Mouse (Mus musculus): ENCODE results near the gene Tango6. TPM values are rescaled to one million over a fixed set of nuclear protein-coding genes. Genes with fewer than 3 reads are reported as not detected.
A peak's percentile ranks its signal among the peaks of the same experiment; 100 is the strongest.

The Tango6 gene
- total RNA-seq, 2 experiments from 2014 or later, result 9.1 to 9.3 TPM

DNA sequence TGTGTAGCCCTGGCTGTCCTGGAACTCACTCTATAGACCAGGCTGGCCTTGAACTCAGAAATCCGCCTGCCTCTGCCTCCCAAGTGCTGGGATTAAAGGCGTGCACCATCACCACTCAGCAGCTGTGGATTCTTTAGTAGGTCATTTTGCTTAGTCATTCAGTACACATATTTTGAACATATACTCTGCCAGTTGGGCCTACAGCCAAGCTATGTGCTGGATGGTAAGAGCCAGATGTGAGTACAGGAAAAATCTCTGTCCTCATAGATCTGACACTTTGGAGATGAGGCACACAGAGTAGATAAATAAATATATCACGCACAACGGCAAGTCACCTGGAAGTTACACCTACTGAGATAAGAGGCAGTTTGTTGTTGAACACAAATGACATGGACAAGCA is 129.7 kb downstream of the Tango6 start:
- DNase-seq (ENCODE audit: low spot score in 2 of 2), result no peak

DNA sequence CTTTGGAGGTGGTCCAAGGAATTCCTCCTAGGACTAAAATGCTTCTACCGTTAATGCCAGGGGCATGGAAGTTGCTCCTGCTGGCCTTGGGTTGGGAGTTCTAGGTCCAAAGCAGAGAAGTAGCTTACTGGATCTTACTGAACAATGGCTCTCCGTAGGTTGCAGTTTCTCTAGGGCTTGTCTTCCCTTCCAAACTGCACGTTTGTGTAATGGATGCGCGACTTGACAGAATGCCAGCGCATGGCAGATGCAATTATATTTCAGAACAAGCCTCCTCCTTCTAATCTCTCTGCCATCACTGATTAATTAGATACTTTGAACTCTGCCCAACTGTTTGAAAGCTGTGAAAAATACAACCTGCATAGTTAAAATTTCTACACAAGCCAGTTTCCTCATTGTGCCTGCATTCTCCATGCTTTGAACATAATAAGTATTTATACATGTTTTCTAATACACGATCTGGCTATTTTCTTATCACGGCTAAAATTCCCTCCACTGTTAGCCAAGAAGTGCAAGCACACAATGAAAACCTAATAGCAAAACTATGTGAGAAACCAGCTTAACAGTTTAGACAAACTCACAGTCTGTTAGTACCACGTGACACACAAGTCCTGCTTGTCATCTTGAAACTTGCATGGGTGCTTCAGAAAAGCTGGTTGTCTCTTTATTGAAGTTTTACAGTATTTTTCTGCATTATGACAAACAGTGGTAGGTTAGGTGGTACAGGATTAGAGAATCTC is 133.7 kb downstream of the Tango6 start:
- DNase-seq (ENCODE audit: low spot score in 2 of 2), result no peak

DNA sequence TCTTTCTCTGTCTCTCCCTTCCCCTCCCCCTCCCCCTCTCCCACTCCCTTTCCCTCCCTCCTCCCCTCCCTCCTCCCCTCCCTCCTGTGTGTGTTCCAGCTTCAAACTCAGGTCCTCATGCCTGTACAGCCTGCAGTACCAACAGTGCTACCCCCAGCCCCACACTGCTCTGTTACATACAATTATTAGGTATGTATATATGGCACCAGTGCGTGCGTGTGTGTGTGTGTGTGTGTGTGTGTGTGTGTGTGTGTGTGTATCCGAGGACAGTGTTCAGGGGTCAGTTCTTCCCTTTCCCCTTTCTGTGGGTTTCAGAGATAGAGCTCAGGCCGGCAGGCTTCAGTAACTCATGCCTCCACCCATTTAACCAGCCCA is 134.3 kb downstream of the Tango6 start:
- DNase-seq (ENCODE audit: low spot score in 2 of 2), result no peak

DNA sequence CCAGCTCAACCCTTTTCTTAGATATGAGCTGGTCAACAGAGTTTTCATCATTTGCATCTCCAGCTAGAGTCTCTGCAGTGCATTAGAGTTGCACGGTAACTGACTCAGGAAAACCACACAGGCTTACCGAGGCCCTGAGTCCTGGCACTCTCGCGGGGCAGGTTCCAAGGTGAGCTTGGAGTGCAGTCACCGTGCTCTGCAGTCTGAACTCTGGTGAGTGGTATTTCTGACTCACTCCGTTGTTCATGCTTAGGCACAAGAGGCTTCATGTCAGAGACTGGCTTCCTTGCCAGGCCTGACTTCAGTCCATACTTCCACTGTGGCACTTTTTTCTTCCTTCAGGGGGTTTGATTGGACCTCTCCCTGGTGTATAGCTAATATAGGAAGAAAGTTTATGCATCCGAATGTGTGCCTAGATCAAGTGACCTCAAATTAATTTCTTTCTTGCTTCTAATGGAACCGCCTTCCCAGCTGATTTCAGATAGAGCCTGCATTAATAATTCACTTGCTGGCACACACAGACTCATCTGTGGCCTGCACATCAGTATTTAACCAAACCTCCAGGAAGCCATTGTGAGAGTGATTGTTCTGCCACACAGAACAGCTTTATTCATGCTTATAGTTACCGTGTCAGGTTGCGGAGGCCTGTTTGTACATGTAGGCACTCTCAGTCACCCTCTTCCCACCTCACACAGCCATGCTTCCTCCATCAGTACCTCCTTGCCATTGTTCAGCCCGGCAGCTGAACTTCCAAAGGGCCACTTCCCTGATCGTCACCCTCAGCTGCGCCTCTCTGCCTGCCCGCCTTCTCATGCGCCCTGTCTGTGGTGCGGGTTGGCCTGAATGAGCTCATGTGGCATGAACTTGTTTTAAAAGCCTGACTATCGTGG is 136.0 kb downstream of the Tango6 start:
- no peak for DNase-seq (ENCODE audit: low spot score in 2 of 2)

DNA sequence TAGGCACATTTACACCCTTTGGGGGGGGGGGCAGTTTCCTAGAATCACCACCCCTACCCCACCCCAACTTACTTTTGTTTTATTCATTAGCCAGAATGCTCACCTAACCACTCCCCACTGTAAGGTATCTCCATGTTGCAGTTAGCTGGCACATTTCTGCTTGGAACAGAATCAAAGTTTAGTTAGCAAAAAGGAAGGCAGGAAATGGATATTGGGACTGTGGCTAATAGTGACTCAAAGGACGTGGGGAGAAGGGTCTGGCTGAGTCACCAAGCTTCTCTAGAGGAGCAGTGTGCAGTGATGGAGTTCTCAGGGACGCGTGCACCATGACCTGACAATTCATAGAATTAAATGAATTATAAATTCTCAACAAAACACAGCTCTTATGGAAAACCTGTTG is 136.7 kb downstream of the Tango6 start:
- DNase-seq (ENCODE audit: low spot score in 2 of 2), result no peak

DNA sequence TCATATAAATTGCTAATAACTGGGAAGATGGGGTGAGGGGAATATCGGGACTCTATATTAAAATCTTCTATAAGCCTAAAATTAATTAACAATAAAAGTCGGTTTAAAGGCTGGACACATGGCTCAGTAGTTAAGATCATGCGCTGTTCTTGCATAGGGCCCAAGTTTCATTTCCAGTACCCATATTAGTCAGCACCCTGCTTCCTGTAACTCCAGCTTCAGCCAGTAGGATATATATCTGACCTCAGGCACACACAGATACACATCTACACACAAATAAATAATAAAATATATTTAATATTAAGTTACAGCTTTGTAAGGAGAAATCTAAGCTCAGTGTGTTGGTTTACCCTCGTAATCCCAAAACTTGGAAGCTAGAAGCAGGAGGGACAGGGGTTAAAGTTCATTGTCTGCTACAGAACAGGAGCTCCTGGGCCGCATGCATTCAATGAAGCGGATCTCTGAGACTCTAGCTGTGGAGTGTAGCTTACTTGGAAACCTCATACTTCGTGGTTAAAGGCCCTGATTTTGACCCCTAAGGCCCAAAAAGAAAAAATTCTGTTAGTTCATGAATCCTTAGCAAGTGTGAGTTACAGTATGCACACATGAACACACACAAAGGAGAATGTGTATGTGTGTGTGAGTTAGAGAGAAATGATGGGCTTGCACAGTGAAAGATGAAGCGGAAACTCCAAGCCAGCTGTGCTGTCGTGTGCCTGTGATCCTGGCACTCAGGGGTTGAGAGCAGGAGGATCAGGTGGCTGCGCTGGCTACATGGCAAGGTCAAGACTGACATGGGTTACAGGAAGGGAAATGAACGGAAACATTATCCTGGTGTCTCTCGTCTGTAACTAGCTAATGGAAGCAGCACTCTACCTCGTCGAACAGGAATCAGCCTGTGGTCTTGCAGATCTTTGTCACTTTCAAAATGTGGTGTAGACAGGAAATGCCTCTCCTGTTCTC is 138.0 kb downstream of the Tango6 start:
- no peak for DNase-seq (ENCODE audit: low spot score in 2 of 2)

DNA sequence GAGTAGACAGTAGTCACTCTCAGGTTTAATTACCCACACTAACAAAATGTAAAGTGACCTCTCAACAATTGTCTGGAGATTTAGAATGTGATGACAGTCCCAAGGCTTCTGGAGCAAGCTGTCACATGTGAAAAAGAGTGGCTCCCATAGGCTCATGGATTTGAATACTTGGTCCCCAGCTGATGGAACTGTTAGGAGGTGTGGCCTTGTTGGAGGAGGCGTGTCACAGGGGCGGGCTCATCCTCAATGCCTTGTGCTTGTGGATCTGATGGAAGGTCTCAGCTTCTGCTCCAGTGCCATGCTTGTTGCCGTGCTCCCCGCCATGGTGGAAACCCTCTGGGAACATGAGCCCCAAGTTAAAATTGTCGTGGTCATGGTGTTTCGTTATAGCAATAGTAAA is 146.1 kb downstream of the Tango6 start:
- no peak for DNase-seq (ENCODE audit: low spot score in 2 of 2)

DNA sequence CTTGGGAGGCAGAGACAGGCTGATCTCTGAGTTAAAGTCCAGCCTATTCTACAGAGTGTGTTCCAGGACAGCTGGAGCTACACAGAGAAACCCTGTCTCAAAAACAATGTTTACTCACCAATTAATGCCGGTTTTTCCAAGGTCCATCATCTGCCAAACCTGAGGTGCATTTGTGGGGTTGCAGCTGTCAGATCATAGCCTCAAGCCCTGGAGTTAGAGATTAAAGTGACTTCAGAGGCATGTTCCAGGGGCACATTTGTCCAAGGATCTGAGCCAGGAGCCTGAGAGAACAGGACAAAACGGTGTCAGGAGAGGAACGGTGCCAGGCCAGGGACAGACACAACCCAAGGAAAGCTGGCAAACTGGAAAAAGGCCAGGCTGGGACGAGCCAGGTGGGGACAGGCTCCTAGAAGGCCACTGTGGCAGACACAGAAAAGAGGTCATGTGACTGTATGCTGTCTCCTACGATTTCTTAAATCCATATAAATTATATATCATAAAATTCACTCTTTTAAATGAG is 146.7 kb downstream of the Tango6 start:
- no peak for DNase-seq (ENCODE audit: low spot score in 2 of 2)

DNA sequence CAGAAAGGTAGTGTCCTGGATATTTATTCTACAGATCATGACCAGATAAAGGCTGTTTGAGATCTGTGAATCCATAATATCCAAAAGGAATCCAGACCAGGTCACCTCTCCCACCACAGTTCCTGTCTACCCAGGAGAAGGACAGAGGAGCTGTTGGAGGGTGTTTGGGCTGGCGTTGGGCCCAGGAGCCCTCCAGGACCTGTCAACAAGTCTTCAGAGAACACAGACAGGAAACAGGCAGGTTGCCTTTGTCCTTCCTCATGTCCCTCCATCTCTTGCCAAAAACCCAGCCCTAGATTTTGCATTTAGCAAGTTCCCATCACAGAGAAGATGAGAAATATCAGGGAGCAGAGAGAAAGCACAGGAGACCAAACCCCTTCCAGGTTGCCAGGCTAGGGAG is 152.0 kb downstream of the Tango6 start:
- no peak for DNase-seq (ENCODE audit: low spot score in 2 of 2)

DNA sequence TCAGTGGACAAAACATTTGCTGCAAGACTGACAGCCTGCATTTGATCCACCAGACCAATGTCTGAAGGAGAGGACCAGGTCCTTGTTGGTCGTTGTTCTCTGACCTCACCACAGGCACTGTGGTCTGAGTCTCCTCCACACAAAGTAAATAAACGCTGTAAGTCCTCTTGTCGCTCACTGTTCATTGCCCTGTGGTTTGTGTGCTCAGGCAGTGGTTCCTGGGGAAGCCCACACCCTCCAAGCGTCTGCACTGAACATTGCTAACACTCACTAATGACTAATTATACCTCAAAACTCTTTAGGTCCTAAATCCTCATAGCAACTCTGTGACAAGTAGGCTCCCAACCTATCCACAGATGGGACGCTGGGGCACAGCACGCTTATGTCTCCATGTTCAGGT is 153.7 kb downstream of the Tango6 start:
- no peak for DNase-seq (ENCODE audit: low spot score in 2 of 2)

DNA sequence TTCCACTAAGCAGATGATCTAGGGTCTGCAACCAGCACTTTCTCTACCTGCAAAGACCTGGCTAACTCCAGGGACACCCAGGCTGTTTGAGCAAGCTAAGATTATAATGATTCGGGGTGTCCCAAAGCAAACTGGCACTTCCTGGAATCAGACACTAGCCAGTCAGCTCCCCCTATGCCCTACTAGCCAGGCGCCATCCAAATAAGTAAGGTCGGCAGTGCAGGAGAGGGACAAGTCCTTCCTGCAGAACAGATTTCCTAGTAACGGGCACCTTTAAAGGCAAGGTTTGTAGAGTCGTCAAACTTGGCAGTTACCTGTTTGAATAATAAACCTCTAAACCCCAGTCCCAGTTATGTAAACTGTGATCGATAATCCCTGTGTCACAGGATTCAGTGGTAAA is 155.9 kb downstream of the Tango6 start:
- DNase-seq (ENCODE audit: low spot score in 2 of 2), result no peak

DNA sequence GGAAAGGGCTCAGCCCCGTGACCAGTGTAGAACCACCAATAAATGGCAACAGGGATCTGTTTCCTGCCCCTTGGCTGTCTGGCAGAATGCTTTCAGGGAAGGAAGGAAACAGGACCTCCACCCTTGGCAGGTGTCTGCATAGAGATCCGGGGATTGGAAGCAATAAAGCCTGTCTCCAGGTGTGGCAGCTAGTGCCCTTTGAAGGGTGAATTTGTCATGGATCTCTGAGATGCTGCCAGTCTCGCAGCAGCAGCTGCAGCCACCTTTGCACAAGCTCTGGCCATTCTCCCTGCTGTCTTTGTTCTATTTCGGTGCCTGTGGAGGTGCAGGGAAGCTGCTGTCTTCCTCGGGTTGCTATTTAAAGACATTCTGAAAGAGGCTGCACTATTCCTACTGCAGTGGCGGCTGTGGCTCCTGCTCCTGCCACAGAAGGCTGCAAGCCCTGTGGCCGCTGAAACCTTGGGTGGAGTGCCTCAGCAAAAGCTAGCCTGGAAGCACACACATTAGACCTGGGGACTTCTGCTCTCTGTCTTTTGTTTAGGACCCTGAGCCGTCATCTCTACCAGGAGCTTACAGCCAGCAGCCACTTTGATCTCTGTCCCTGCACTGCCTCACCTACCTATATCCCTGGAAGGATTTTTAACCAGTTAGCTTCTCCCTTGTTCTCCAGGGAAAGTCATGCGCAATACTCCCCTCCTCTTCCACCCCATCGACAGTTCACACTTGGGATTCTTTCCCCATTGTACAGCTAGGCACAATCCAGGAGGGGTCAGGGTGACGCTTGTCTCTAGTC is 156.5 kb downstream of the Tango6 start:
- DNase-seq (ENCODE audit: low spot score in 2 of 2), result no peak

DNA sequence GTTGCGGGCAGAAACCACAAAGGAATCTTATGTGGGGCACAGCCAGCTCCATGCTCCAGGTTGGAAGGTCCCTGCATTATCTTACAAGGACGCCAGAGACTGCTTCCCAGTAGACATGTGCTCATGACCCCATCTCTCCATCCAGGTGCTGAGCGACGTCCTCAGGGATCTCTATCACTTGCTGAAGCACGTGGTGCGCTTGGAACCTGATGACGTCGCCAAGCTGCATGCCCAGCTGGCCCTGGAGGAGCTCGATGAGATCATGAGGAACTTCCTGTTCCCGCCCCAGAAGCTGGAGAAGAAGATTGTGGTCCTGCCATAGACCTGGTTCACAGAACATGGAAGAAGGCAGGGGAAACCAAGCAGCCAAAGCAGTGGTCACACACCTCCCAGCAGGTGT is 167.2 kb downstream of the Tango6 start:
- DNase-seq (ENCODE audit: low spot score in 2 of 2), result no peak

DNA sequence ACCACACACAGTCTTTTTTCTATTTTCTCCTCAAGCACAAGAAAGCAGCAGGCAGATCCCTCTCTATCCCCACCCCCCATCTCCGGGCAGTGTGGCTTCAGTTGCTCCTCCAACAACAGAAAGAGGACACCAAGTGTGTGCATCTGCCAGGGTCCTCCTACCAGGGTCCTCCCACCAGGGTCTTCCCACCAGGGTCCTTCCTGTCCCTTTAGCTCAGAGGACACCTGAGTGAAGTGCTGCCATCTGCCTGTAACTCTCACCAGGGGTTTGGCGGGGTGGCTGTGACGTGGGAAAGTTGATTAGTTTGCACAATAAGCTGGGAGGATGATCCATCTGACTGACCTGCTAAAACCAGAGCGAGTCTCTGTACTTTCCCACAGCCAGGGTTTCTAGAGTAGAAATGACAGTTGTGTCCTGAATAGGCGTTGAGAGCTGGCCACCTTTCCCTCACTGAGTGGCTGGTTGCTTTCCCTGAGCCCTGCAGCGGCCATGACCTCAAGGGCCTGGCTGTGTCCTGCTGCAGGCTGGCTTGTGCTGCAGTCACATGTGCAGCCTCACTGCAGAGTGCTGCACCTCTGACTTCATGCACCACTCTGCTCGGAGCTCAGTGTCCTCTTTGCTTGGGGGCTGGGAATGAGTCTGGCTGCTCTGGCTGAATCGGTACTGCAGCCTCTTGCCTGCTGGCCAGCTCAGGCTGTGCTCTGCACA is 171.8 kb downstream of the Tango6 start:
- no peak for DNase-seq (ENCODE audit: low spot score in 2 of 2)

DNA sequence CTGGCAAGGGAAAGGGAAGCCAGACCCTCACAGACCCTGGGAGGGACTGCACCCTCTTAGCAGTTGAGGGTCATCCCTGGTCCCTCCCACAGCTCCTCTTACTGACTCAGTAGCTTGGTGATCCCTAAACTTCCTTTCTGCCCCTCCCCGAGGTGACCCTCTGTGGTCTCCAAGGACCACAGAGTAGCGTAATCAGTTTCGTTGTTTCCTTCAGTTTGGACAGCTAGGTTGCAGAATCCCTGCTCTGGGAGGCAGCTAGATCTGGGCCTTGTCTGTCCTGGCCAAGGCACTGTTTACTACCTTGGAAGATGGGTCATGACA is 172.3 kb downstream of the Tango6 start:
- no peak for DNase-seq (ENCODE audit: low spot score in 2 of 2)

DNA sequence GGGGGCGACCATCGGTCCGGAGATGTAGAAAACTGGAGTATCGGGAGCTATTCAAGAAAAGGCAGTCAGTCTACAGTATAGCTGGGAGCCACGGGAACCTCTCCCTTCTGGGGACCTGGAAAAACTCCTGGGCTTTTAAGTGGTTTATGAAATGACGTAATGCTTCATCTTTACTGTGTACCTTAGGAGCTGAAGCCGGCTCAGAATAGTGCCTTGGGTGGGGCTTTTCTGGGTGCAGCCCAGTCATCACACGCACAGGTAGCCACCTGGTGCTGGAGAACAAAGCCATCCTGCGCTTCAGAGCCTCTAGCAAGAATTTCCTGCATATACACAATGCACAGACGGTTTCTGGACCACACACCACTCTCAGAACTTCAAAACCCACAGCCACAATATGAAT is 180.0 kb downstream of the Tango6 start:
- no peak for DNase-seq (ENCODE audit: low spot score in 2 of 2)

DNA sequence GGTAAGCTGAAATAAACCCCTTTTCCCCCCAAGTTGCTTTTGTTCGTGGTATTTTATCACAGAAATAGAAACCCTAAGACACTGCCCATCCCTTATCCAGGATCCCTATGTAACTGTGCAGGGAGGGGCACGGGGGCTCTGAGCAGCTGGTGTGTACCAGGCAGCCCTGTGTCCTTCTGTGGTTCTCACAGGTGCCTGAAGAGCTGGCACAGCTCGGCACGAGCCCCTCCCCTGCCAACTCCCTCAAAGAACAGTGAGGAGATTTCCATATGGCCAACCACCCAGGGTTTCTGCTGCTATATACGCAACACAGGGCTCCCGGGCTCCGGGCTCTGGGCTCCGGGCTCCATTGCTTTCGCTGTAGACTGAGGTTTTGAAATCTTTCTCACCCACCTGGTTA is 182.5 kb downstream of the Tango6 start:
- no peak for DNase-seq (ENCODE audit: low spot score in 2 of 2)

DNA sequence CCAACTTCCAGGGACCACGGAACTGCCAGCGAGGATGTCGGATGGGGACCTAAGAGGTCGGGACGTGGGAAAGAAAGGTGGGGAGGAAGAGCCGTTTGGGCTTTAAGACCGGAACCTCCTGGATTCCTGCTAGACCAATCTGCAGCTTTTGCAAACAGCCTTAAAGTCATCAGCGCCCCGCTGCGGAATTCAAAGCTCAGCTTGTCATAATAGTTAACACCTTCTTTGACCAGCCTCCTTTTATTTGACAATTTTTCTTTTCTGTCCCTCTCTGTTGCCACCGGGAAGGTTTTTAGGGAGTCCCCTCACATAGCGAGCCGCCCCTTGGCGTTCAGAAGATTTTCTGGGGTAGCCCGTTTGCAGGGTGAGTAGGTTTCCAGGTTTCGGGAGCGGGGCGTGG is 187.2 kb downstream of the Tango6 start, which contains the start of gene Has3:
TSS of gene Has3 (plus strand) at position 192 of the 400 bp plus-strand sequence.
- no peak for DNase-seq (ENCODE audit: low spot score in 2 of 2)

DNA sequence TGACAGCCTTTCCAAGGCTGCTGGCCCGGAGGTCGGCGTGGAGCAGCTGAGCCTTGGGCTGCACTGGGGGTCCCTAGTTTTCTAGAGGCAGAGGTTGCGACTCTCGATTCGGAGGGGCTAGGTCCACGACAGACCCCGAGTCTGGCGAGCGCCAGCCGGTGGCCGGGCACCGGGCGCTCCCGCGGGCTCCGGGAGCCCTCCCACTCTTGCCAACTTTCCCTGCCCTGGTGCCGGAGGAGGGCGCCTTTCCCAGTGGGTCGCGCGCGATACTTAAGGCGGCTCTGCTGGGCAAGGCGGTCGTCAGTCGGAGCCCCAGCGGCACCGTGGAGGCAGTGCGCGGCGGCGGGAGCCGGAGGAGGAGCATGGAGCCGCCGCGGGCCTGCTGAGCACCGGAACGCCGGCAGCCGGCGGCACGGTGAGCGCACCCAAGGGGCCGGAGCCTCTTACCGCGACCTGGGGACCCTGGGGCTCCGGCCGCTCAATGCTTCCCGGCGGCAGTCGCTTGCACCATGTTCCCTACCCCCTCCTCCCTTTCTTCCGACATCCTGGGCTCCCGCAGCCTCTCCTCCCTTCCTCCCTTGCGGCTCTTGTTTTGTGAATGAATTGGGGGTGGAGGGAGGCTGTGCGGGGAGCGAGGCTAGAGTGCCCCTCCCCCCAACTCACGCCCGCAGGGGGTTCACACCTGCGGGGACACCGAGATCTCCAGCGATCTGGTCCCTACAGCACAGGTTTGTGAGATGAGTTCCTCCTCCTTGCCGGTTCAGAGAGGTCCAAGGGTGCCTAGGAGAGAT is 187.9 kb downstream of the Tango6 start:
- DNase-seq (ENCODE audit: low spot score in 2 of 2), result peak in 1 of 2 experiments; percentile 60
